Mouse (Mus musculus) erythroblast, embryonic 14.5 days (primary cell): Measurements from ENCODE around the gene Ptprd. TPM values are rescaled to one million over a fixed set of nuclear protein-coding genes. Genes with fewer than 3 reads are reported as not detected.

Experiments
- H3K27me3 ChIP-seq: 2 replicates; pipeline ENCODE4 v1.6.1; 2012; ENCODE audit warnings: inconsistent platforms; ENCODE audit not compliant: control insufficient read depth
- H3K36me3 ChIP-seq: 2 replicates; pipeline ENCODE4 v1.6.1; 2012; ENCODE audit warnings: mild to moderate bottlenecking, inconsistent platforms; ENCODE audit not compliant: control insufficient read depth
- H3K4me1 ChIP-seq: 2 replicates; pipeline ENCODE4 v1.6.1; 2012; ENCODE audit warnings: inconsistent platforms; ENCODE audit not compliant: control insufficient read depth
- H3K4me3 ChIP-seq: replicated peaks from 2 replicates; pipeline ENCODE3; 2012; ENCODE audit warnings: moderate library complexity, mild to moderate bottlenecking, inconsistent platforms
- H3K9me3 ChIP-seq: 2 replicates; pipeline ENCODE4 v1.6.1; 2012; ENCODE audit warnings: low read length, inconsistent platforms, mixed read lengths; ENCODE audit not compliant: control insufficient read depth
- GATA1 ChIP-seq: IDR thresholded peaks from 2 replicates; pipeline ENCODE4 v1.6.1; 2012; ENCODE audit warnings: low read length, inconsistent platforms, mixed read lengths
- TAL1 ChIP-seq: IDR thresholded peaks from 3 replicates; pipeline ENCODE4 v1.6.1; 2012; ENCODE audit warnings: low read length, inconsistent platforms, mixed read lengths
- polyA plus RNA-seq: library from polyadenylated mRNA; stranded (reverse); fragments of >175 nt; gene quantifications from 2 replicates; pipeline ENCODE4 v1.2.3, GENCODE M21; 2012

Ptprd gene
- polyA plus RNA-seq, 1 experiment, result not detected

DNA sequence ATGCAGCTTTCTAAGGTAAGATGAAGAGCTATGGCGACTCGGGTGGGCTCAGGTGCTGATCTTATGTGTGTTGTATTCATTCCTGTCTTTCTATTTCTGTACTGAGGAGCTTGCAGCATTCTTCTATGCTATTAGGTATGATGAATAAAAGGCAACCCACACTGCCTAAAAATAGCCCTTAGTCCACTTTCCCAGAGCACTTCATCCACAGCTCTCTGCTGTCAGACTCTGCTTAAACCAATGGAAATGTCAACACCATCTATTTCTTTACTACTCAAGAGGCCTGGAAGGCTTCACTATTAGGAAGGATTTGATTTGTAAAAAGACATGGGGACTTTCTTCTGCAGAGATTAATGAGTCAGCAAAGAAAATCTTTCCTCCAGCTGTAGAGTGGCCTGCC lies 468.4 kb downstream of the Ptprd start:
- TF ChIP-seq TAL1, result no peak
- TF ChIP-seq GATA1, result no peak
- no peaks in the 10 kb centered on the region for H3K9me3 ChIP-seq
- no peaks in the 10 kb centered on the region for H3K36me3 ChIP-seq
- no peaks in the 10 kb centered on the region for H3K4me1 ChIP-seq
- no peaks in the 10 kb centered on the region for H3K27me3 ChIP-seq
- H3K4me3 ChIP-seq, result no peak overlapping the region

DNA sequence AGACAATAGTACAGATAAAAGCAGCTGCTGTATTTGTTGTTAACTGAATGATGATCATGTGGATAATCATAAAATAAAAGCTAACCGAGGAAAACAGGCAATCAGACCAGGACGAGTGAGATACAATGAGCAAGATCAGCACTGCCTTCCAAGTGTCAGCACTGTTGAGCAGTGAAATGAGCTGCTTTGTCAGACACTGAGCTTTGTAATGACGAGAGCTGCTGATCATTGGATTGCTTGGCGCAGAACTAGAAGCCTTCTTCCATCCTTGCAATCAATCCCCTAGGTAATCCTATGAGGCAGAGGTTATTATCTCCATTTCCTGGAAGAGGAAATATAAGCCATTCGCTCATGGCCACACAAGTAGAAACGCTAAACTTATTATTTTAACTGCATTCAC lies 489.9 kb downstream of the Ptprd start:
- TF ChIP-seq TAL1 (no peak), GATA1 (no peak)
- Histone ChIP-seq H3K36me3 (no peaks in the 10 kb centered on the region), H3K9me3 (0 out of 2 replicates have a peak, but pooled peaks cover 2% of the 10 kb centered on the region), H3K27me3 (no peaks in the 10 kb centered on the region), H3K4me1 (no peaks in the 10 kb centered on the region), H3K4me3 (no peak overlapping the region)

DNA sequence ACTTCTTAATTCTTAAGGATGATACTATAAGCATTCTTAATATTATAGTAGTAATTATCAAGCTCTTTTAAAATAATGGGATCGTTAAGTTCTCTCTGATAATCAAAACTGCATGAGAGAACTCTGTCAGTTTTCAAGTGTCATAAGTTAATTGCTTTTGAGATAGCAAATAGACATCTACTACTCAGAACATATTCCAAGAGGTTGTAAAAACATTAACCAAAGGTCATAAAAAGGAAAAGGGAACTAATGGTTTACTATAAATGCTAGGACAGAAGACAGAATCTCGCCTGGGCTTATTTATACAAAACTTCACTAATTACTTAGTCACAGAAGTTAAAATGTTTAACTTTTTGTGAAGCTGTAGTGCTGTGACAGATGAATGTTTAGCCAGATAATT lies 494.0 kb downstream of the Ptprd start:
- no peak for TF ChIP-seq TAL1
- H3K27me3 ChIP-seq, result no peaks in the 10 kb centered on the region
- no peaks in the 10 kb centered on the region for H3K4me1 ChIP-seq
- H3K9me3 ChIP-seq, result 0 out of 2 replicates have a peak, but pooled peaks cover 2% of the 10 kb centered on the region
- no peaks in the 10 kb centered on the region for H3K36me3 ChIP-seq
- H3K4me3 ChIP-seq, result no peak overlapping the region

DNA sequence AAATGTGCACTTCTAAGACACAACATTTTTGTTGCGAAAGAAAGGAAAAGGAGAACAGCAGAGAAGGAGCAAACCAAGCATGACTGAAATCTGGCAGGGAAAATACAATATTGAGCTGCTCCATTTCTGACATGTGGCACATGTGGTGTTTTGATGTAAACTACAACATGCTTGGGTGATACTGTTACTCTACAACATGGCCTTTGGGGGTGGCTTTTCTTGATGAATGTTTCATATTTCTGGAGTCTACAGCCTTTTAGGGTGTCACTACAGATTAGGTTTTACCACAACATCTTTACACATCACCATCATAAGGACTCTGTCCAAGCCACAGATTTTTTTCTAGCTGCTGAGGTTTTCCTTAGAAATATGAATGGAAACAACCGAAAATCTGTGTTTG lies 501.5 kb downstream of the Ptprd start:
- Histone ChIP-seq H3K9me3 (no peaks in the 10 kb centered on the region), H3K36me3 (no peaks in the 10 kb centered on the region)

GRCm38 (mm10) chr4:77698294-77698693 lies 513.5 kb downstream of the Ptprd start:
- no peaks in the 10 kb centered on the region for H3K27me3 ChIP-seq

More for the DNA sequence above, 501.5 kb downstream of the Ptprd start:
- no peak for TF ChIP-seq GATA1
- no peak for TF ChIP-seq TAL1
- no peak overlapping the region for H3K4me3 ChIP-seq
- H3K4me1 ChIP-seq, result no peaks in the 10 kb centered on the region
- no peaks in the 10 kb centered on the region for H3K27me3 ChIP-seq

DNA sequence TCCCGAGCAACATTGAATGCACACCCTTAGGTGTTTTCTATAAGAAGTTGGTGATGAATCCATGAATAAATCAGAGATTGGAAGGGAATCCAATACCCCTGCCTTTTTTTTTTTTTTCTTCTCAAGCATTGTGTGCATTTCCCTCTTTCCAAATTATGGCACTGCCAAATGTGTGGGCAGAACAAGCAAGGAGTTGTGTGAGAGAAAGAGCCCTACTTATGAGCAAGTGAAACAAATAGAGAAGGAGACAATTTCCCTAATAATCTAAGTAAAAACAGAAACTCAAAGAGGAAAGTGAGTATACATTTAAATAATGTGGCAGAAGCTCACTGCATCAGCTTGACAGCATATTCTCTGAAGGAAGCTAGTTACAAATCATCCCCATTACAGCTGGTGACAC lies 536.0 kb downstream of the Ptprd start:
- Histone ChIP-seq H3K27me3 (no peaks in the 10 kb centered on the region), H3K9me3 (no peaks in the 10 kb centered on the region), H3K4me1 (no peaks in the 10 kb centered on the region), H3K36me3 (no peaks in the 10 kb centered on the region), H3K4me3 (no peak overlapping the region)
- TF ChIP-seq GATA1 (no peak), TAL1 (no peak)

More at GRCm38 (mm10) chr4:77698294-77698693, 513.5 kb downstream of the Ptprd start:
- Histone ChIP-seq H3K4me1 (no peaks in the 10 kb centered on the region), H3K4me3 (no peak overlapping the region), H3K36me3 (no peaks in the 10 kb centered on the region), H3K9me3 (no peaks in the 10 kb centered on the region)
- TF ChIP-seq TAL1, result no peak
- TF ChIP-seq GATA1, result no peak

DNA sequence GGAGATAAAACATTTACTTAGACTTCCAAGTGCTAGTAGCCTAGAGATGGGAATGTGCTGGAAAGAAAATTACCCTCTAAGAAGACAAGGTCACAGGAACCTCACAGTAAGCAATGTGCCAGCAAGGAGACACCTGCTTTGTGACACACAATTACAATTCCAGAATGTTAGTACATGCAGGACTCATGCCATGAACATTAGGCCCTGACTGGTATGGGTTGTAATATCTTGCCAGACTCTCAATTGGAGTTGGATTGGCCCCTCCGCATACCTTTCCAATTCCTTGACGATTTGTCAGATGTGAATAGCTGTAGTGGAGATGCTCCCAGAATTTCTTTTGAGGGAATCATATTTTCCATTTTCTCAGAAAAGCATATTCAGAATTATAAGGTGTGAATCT lies 547.0 kb downstream of the Ptprd start:
- Histone ChIP-seq H3K4me3 (no peak overlapping the region), H3K27me3 (no peaks in the 10 kb centered on the region), H3K36me3 (no peaks in the 10 kb centered on the region), H3K4me1 (no peaks in the 10 kb centered on the region), H3K9me3 (0 out of 2 replicates have a peak, but pooled peaks cover 4% of the 10 kb centered on the region)
- TF ChIP-seq GATA1 (no peak), TAL1 (no peak)

GRCm38 (mm10) chr4:77662309-77662708 lies 549.5 kb downstream of the Ptprd start:
- H3K4me1 ChIP-seq, result no peaks in the 10 kb centered on the region
- 0 out of 2 replicates have a peak, but pooled peaks cover 4% of the 10 kb centered on the region for H3K9me3 ChIP-seq
- no peaks in the 10 kb centered on the region for H3K27me3 ChIP-seq
- H3K36me3 ChIP-seq, result no peaks in the 10 kb centered on the region
- TF ChIP-seq GATA1, result no peak
- TF ChIP-seq TAL1, result no peak
- no peak overlapping the region for H3K4me3 ChIP-seq

DNA sequence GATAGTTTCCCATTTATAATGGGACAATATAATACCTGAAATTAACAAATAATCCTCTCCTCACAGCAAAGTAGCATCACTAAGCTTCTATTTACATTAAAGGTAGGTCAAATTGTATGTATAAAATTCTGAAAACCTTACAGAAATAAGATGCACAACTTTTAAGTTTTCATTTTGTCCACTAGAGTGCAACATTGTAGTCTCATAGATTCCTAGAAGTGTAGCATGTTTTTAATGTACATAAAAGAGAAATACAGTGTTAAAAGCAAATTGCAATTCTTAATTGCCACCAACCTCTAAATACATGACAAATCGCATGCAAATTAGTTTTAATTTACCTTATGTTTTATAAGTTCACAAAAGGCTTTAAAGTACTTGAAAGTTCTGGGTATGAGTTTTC lies 556.1 kb downstream of the Ptprd start:
- TF ChIP-seq GATA1 (no peak), TAL1 (no peak)
- H3K36me3 ChIP-seq, result no peaks in the 10 kb centered on the region
- H3K27me3 ChIP-seq, result no peaks in the 10 kb centered on the region
- H3K4me3 ChIP-seq, result no peak overlapping the region
- H3K9me3 ChIP-seq, result no peaks in the 10 kb centered on the region
- no peaks in the 10 kb centered on the region for H3K4me1 ChIP-seq
